Mouse (Mus musculus): ENCODE data around the gene Trappc5. TPM values are rescaled to one million over a fixed set of nuclear protein-coding genes. Genes with fewer than 3 reads are reported as not detected.

Gene Trappc5
- total RNA-seq, 2 experiments from 2014 or later: 24.1 to 30.9 TPM

Other genes starting within 250 kb of the Trappc5 start
- gene Pex11g, start 208.6 kb upstream of the Trappc5 start, total RNA-seq (2014; fragmentation: Nextera tagmentation): 2.3 and 2.8 TPM in 2 replicates
- gene Pex11g, start 208.6 kb upstream of the Trappc5 start, total RNA-seq (2017): 1.6 and 3.4 TPM in 2 replicates
- not detected in 2 replicates for gene Tex45, start 205.4 kb upstream of the Trappc5 start, total RNA-seq (2014; fragmentation: Nextera tagmentation)
- gene Tex45, start 205.4 kb upstream of the Trappc5 start, total RNA-seq (2017): not detected in 2 replicates
- 11.8 and 17.0 TPM in 2 replicates for gene Zfp358, start 183.2 kb upstream of the Trappc5 start, total RNA-seq (2014; fragmentation: Nextera tagmentation)
- 3.3 and 5.0 TPM in 2 replicates for gene Zfp358, start 183.2 kb upstream of the Trappc5 start, total RNA-seq (2017)
- 26.7 and 55.5 TPM in 2 replicates for gene Mcoln1, start 175.8 kb upstream of the Trappc5 start, total RNA-seq (2014; fragmentation: Nextera tagmentation)
- gene Mcoln1, start 175.8 kb upstream of the Trappc5 start, total RNA-seq (2017): 21.8 and 41.5 TPM in 2 replicates
- 39.0 and 39.4 TPM in 2 replicates for gene Pnpla6, start 160.9 kb upstream of the Trappc5 start, total RNA-seq (2014; fragmentation: Nextera tagmentation)
- 11.8 and 16.8 TPM in 2 replicates for gene Pnpla6, start 160.9 kb upstream of the Trappc5 start, total RNA-seq (2017)
- gene C330021F23Rik, start 108.3 kb upstream of the Trappc5 start, total RNA-seq (2014; fragmentation: Nextera tagmentation): not detected in 2 replicates
- 0.43 TPM in 1 of 2 replicates, not detected in the other for gene C330021F23Rik, start 108.3 kb upstream of the Trappc5 start, total RNA-seq (2017)
- gene Camsap3, start 89.0 kb upstream of the Trappc5 start, total RNA-seq (2014; fragmentation: Nextera tagmentation): 0.19 and 0.82 TPM in 2 replicates
- gene Camsap3, start 89.0 kb upstream of the Trappc5 start, total RNA-seq (2017): 0.13 TPM in 1 of 2 replicates, not detected in the other
- 33.1 and 35.2 TPM in 2 replicates for gene Xab2, start 55.0 kb upstream of the Trappc5 start, total RNA-seq (2014; fragmentation: Nextera tagmentation)
- 44.9 and 51.3 TPM in 2 replicates for gene Xab2, start 55.0 kb upstream of the Trappc5 start, total RNA-seq (2017)
- 118 and 132 TPM in 2 replicates for gene Pet100, start 54.8 kb upstream of the Trappc5 start, total RNA-seq (2014; fragmentation: Nextera tagmentation)
- 141 and 273 TPM in 2 replicates for gene Pet100, start 54.8 kb upstream of the Trappc5 start, total RNA-seq (2017)
- not detected in 2 replicates for gene Pcp2, start 50.8 kb upstream of the Trappc5 start, total RNA-seq (2014; fragmentation: Nextera tagmentation)
- not detected in 2 replicates for gene Pcp2, start 50.8 kb upstream of the Trappc5 start, total RNA-seq (2017)
- 194 and 226 TPM in 2 replicates for gene Stxbp2, start 45.3 kb upstream of the Trappc5 start, total RNA-seq (2014; fragmentation: Nextera tagmentation)
- gene Stxbp2, start 45.3 kb upstream of the Trappc5 start, total RNA-seq (2017): 109 and 135 TPM in 2 replicates
- gene Retn, start 20.5 kb upstream of the Trappc5 start, total RNA-seq (2014; fragmentation: Nextera tagmentation): 0.73 TPM in 1 of 2 replicates, not detected in the other
- not detected in 2 replicates for gene Retn, start 20.5 kb upstream of the Trappc5 start, total RNA-seq (2017)
- 14.1 and 33.6 TPM in 2 replicates for gene Mcemp1, start 10.5 kb upstream of the Trappc5 start, total RNA-seq (2014; fragmentation: Nextera tagmentation)
- gene Mcemp1, start 10.5 kb upstream of the Trappc5 start, total RNA-seq (2017): 18.5 and 18.9 TPM in 2 replicates
- gene Fcor, start 3.9 kb upstream of the Trappc5 start, total RNA-seq (2014; fragmentation: Nextera tagmentation): 27.9 and 43.5 TPM in 2 replicates
- 13.1 and 14.4 TPM in 2 replicates for gene Fcor, start 3.9 kb upstream of the Trappc5 start, total RNA-seq (2017)
- not detected in 2 replicates for gene Fcer2a, start 17.9 kb downstream of the Trappc5 start, total RNA-seq (2014; fragmentation: Nextera tagmentation)
- gene Fcer2a, start 17.9 kb downstream of the Trappc5 start, total RNA-seq (2017): not detected in 2 replicates
- not detected in 2 replicates for gene Clec4g, start 44.4 kb downstream of the Trappc5 start, total RNA-seq (2014; fragmentation: Nextera tagmentation)
- not detected in 2 replicates for gene Clec4g, start 44.4 kb downstream of the Trappc5 start, total RNA-seq (2017)
- gene Cd209a, start 72.7 kb downstream of the Trappc5 start, total RNA-seq (2014; fragmentation: Nextera tagmentation): 2.2 TPM in 1 of 2 replicates, not detected in the other
- 1.1 and 3.8 TPM in 2 replicates for gene Cd209a, start 72.7 kb downstream of the Trappc5 start, total RNA-seq (2017)
- gene Cd209e, start 178.0 kb downstream of the Trappc5 start, total RNA-seq (2014; fragmentation: Nextera tagmentation): not detected in 2 replicates
- not detected in 2 replicates for gene Cd209e, start 178.0 kb downstream of the Trappc5 start, total RNA-seq (2017)
- not detected in 2 replicates for gene Cd209d, start 202.3 kb downstream of the Trappc5 start, total RNA-seq (2014; fragmentation: Nextera tagmentation)
- not detected in 2 replicates for gene Cd209d, start 202.3 kb downstream of the Trappc5 start, total RNA-seq (2017)

All from granulocyte monocyte progenitor cell, adult 5-6 weeks (primary cell).